Mouse (Mus musculus) kidney, embryonic 14.5 days (tissue): Measurements from ENCODE around the gene Pkd2. TPM values are rescaled to one million over a fixed set of nuclear protein-coding genes. Genes with fewer than 3 reads are reported as not detected.

Experiments used
- ATAC-seq: fragments of 200-750 bp; cut with Nextera tagmentation; 2 replicates; pipeline ENCODE4 v1.8.0; 2017; ENCODE audit warnings: moderate number of reproducible peaks, mild to moderate bottlenecking, moderate TSS enrichment, moderate library complexity; ENCODE audit not compliant: low FRiP score, low TSS enrichment
- H3K27ac ChIP-seq: fragments of 300-500 bp; sonication (generic); 2 replicates; pipeline ENCODE4 v1.5.1; 2014; ENCODE audit warnings: low read depth, mild to moderate bottlenecking, low read length, moderate library complexity, mixed read lengths
- H3K27me3 ChIP-seq: fragments of 300-500 bp; sonication (generic); 2 replicates; pipeline ENCODE4 v1.6.1; 2014; ENCODE audit warnings: mild to moderate bottlenecking, low read length; ENCODE audit not compliant: control insufficient read depth, insufficient read depth
- H3K36me3 ChIP-seq: fragments of 300-500 bp; sonication (generic); 2 replicates; pipeline ENCODE4 v1.6.1; 2014; ENCODE audit warnings: low read length, mixed read lengths; ENCODE audit not compliant: control insufficient read depth, insufficient read depth
- H3K4me1 ChIP-seq: fragments of 300-500 bp; sonication (generic); 2 replicates; pipeline ENCODE4 v1.6.1; 2014; ENCODE audit warnings: low read length, mixed read lengths; ENCODE audit not compliant: control insufficient read depth, insufficient read depth
- H3K4me2 ChIP-seq: fragments of 300-500 bp; sonication (generic); replicated peaks from 2 replicates; pipeline ENCODE4 v1.6.1; 2014; ENCODE audit warnings: low read depth, mild to moderate bottlenecking, low read length
- H3K4me3 ChIP-seq: fragments of 300-500 bp; sonication (generic); 2 replicates; pipeline ENCODE4 v1.5.1; 2014; ENCODE audit warnings: mild to moderate bottlenecking, low read length
- H3K9ac ChIP-seq: fragments of 300-500 bp; sonication (generic); 2 replicates; pipeline ENCODE4 v1.6.1; 2014; ENCODE audit warnings: low read depth, mild to moderate bottlenecking, low read length, moderate library complexity
- H3K9me3 ChIP-seq: fragments of 300-500 bp; sonication (generic); 2 replicates; pipeline ENCODE4 v1.6.1; 2016; ENCODE audit warnings: low read length; ENCODE audit not compliant: control insufficient read depth
- WGBS: fragments of 180-500 bp; shearing (Covaris S2); extraction: QIAGEN DNeasy Blood & Tissue Kit; methylation state at CpG from one replicate; pipeline ENCODE4 v1.1.7; 2014; 5-methylcytosine and 5-hydroxymethylcytosine counted together
- polyA plus RNA-seq: library from polyadenylated mRNA; unstranded; fragments of >200 nt; fragmentation: Nextera tagmentation; extraction: Ambion mirVana; gene quantifications from 2 replicates; pipeline ENCODE4 v1.2.1, GENCODE M21; 2014

Pkd2 gene
- 15.3 and 29.3 TPM in 2 replicates for polyA plus RNA-seq

- peak; percentile 94 for ATAC-seq
- WGBS, result 9% methylated on average over 45 of the region's 46 CpGs
Measured at GRCm38 (mm10) chr5:104458832-104459705, at the start of gene Pkd2. TSS of gene Pkd2 (plus strand) at chr5:104459450.

GRCm38 (mm10) chr5:104415999-104416398, 43.3 kb upstream of the Pkd2 start:
- Histone ChIP-seq H3K4me1 (no peaks in the 10 kb centered on the region), H3K4me2 (no peak overlapping the region), H3K27me3 (no peaks in the 10 kb centered on the region), H3K36me3 (no peaks in the 10 kb centered on the region), H3K9ac (no peak overlapping the region), H3K4me3 (no peak overlapping the region), H3K27ac (no peak overlapping the region), H3K9me3 (no peaks in the 10 kb centered on the region)
- WGBS, result 45% methylated on average over 2 of the region's 2 CpGs
- ATAC-seq, result no peak

More at GRCm38 (mm10) chr5:104458832-104459705, at the start of gene Pkd2:
- Histone ChIP-seq H3K4me2 (peak within 1 kb of the TSS; percentile 79), H3K36me3 (peaks cover 13% of the 10 kb centered on the region), H3K27ac (peak within 1 kb of the TSS; percentile 96), H3K9ac (peak within 1 kb of the TSS; percentile 96), H3K27me3 (no peaks in the 10 kb centered on the region), H3K9me3 (no peaks in the 10 kb centered on the region), H3K4me1 (peaks cover 9% of the 10 kb centered on the region; the same call in 1 of the 2 replicates), H3K4me3 (peak within 1 kb of the TSS; percentile 87)

GRCm38 (mm10) chr5:104417028-104417427, 42.2 kb upstream of the Pkd2 start:
- WGBS, result 75% methylated on average over 3 of the region's 3 CpGs
- ATAC-seq, result no peak
- no peaks in the 10 kb centered on the region for H3K4me1 ChIP-seq

GRCm38 (mm10) chr5:104417721-104418120, 41.5 kb upstream of the Pkd2 start:
- Histone ChIP-seq H3K4me2 (no peak overlapping the region), H3K36me3 (no peaks in the 10 kb centered on the region), H3K27ac (no peak overlapping the region), H3K27me3 (no peaks in the 10 kb centered on the region), H3K9me3 (no peaks in the 10 kb centered on the region), H3K9ac (no peak overlapping the region), H3K4me1 (no peaks in the 10 kb centered on the region), H3K4me3 (no peak overlapping the region)
- ATAC-seq, result no peak
- 77% methylated on average over 1 of the region's 1 CpGs for WGBS

More at GRCm38 (mm10) chr5:104417028-104417427, 42.2 kb upstream of the Pkd2 start:
- no peak overlapping the region for H3K4me2 ChIP-seq
- H3K36me3 ChIP-seq, result no peaks in the 10 kb centered on the region
- no peaks in the 10 kb centered on the region for H3K27me3 ChIP-seq
- no peaks in the 10 kb centered on the region for H3K9me3 ChIP-seq
- H3K4me3 ChIP-seq, result no peak overlapping the region
- no peak overlapping the region for H3K27ac ChIP-seq
- no peak overlapping the region for H3K9ac ChIP-seq

- H3K4me2 ChIP-seq, result no peak overlapping the region
- no peak overlapping the region for H3K27ac ChIP-seq
Measured at GRCm38 (mm10) chr5:104422039-104422438, 37.2 kb upstream of the Pkd2 start.

GRCm38 (mm10) chr5:104423861-104424260, 35.4 kb upstream of the Pkd2 start:
- no peak overlapping the region for H3K4me3 ChIP-seq
- no peak overlapping the region for H3K9ac ChIP-seq
- H3K9me3 ChIP-seq, result no peaks in the 10 kb centered on the region
- H3K4me1 ChIP-seq, result no peaks in the 10 kb centered on the region
- ATAC-seq, result no peak
- 54% methylated on average over 3 of the region's 3 CpGs for WGBS
- H3K36me3 ChIP-seq, result no peaks in the 10 kb centered on the region
- H3K27me3 ChIP-seq, result no peaks in the 10 kb centered on the region
- H3K4me2 ChIP-seq, result no peak overlapping the region
- no peak overlapping the region for H3K27ac ChIP-seq

More at GRCm38 (mm10) chr5:104422039-104422438, 37.2 kb upstream of the Pkd2 start:
- H3K4me3 ChIP-seq, result no peak overlapping the region
- 68% methylated on average over 2 of the region's 2 CpGs for WGBS
- no peaks in the 10 kb centered on the region for H3K27me3 ChIP-seq
- no peak overlapping the region for H3K9ac ChIP-seq
- no peaks in the 10 kb centered on the region for H3K9me3 ChIP-seq
- H3K4me1 ChIP-seq, result no peaks in the 10 kb centered on the region
- no peaks in the 10 kb centered on the region for H3K36me3 ChIP-seq
- ATAC-seq, result no peak

GRCm38 (mm10) chr5:104425949-104426348, 33.3 kb upstream of the Pkd2 start:
- Histone ChIP-seq H3K27me3 (no peaks in the 10 kb centered on the region), H3K9me3 (no peaks in the 10 kb centered on the region), H3K27ac (no peak overlapping the region), H3K4me1 (no peaks in the 10 kb centered on the region), H3K9ac (no peak overlapping the region), H3K36me3 (no peaks in the 10 kb centered on the region), H3K4me3 (no peak overlapping the region), H3K4me2 (no peak overlapping the region)
- WGBS, result 62% methylated on average over 8 of the region's 8 CpGs
- no peak for ATAC-seq

GRCm38 (mm10) chr5:104432886-104433285, 26.4 kb upstream of the Pkd2 start:
- H3K27ac ChIP-seq, result no peak overlapping the region

GRCm38 (mm10) chr5:104433968-104434565, 25.2 kb upstream of the Pkd2 start:
- Histone ChIP-seq H3K27ac (no peak overlapping the region), H3K9me3 (no peaks in the 10 kb centered on the region), H3K9ac (no peak overlapping the region), H3K4me1 (no peaks in the 10 kb centered on the region), H3K4me2 (no peak overlapping the region), H3K27me3 (no peaks in the 10 kb centered on the region), H3K36me3 (no peaks in the 10 kb centered on the region), H3K4me3 (no peak overlapping the region)
- 36% methylated on average over 6 of the region's 6 CpGs for WGBS
- ATAC-seq, result no peak

More at GRCm38 (mm10) chr5:104432886-104433285, 26.4 kb upstream of the Pkd2 start:
- WGBS, result 37% methylated on average over 12 of the region's 12 CpGs
- Histone ChIP-seq H3K9me3 (no peaks in the 10 kb centered on the region), H3K27me3 (no peaks in the 10 kb centered on the region), H3K4me1 (no peaks in the 10 kb centered on the region), H3K4me2 (no peak overlapping the region), H3K4me3 (no peak overlapping the region), H3K9ac (no peak overlapping the region), H3K36me3 (no peaks in the 10 kb centered on the region)
- no peak for ATAC-seq
